Mouse (Mus musculus) myocyte (in vitro differentiated cells): ENCODE measurements around the gene Gmeb1.
A peak's percentile ranks its signal among the peaks of the same experiment; 100 is the strongest.

Experiments used
- CEBPB ChIP-seq: IDR thresholded peaks from 2 replicates; pipeline ENCODE4 v1.6.1; 2011; ENCODE audit warnings: mild to moderate bottlenecking, moderate library complexity; ENCODE audit not compliant: poor library complexity, insufficient read depth, severe bottlenecking
- E2F4 ChIP-seq: IDR thresholded peaks from one replicate; pipeline ENCODE4 v1.6.1; 2011; ENCODE audit warnings: mild to moderate bottlenecking, control low read depth, moderate library complexity; ENCODE audit not compliant: insufficient read depth
- POLR2A ChIP-seq: IDR thresholded peaks from one replicate; pipeline ENCODE4 v1.6.1; 2011; ENCODE audit warnings: low read depth, mild to moderate bottlenecking, control low read depth, moderate library complexity; ENCODE audit not compliant: insufficient read length
- POLR2AphosphoS2 ChIP-seq: IDR thresholded peaks from one replicate; pipeline ENCODE4 v1.6.1; 2011; ENCODE audit warnings: low read depth, control low read depth; ENCODE audit not compliant: insufficient read length
- TCF12 ChIP-seq: IDR thresholded peaks from one replicate; pipeline ENCODE4 v1.6.1; 2011; ENCODE audit warnings: mild to moderate bottlenecking, control low read depth; ENCODE audit not compliant: poor library complexity, insufficient read depth, severe bottlenecking
- USF1 ChIP-seq: IDR thresholded peaks from one replicate; pipeline ENCODE4 v1.6.1; 2011; ENCODE audit warnings: low read depth, mild to moderate bottlenecking, control low read depth, moderate library complexity

GRCm38 (mm10) chr4:132181721-132182658, 79.4 kb downstream of the Gmeb1 start:
- TF ChIP-seq POLR2AphosphoS2: peak; percentile 16
- TF ChIP-seq POLR2A: no peak
- TF ChIP-seq CEBPB: no peak
- TF ChIP-seq TCF12: no peak
- no peak for TF ChIP-seq USF1
- no peak for TF ChIP-seq E2F4
